Mouse (Mus musculus) lung, postnatal 36 days (tissue): ENCODE data around the gene Xylt1.
A peak's percentile ranks its signal among the peaks of the same experiment; 100 is the strongest.

Experiments
- DNase-seq: peaks from one replicate; pipeline ENCODE4 v3.0.0; 2022; ENCODE audit warnings: mixed read lengths

Xylt1 gene

DNA sequence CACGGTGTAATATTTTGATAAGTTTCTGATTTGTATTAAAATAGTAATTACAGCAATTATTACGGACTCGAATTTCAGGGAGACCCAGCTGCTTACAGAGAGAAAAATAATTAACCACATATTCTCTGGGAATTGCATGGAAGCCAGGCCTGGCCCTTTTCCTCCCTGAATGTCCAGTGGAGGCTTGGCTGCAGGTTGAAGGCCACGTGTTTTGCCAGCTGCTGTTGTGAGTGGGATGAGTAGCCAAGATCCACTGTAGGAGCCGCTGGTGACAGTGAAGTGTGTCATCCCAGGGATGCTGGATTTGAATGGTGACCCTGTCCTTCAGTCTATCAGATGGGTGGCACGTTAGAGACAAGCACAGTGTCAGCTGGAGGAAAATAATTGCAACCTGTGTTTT is 14.7 kb downstream of the Xylt1 start:
- DNase-seq = no peak

DNA sequence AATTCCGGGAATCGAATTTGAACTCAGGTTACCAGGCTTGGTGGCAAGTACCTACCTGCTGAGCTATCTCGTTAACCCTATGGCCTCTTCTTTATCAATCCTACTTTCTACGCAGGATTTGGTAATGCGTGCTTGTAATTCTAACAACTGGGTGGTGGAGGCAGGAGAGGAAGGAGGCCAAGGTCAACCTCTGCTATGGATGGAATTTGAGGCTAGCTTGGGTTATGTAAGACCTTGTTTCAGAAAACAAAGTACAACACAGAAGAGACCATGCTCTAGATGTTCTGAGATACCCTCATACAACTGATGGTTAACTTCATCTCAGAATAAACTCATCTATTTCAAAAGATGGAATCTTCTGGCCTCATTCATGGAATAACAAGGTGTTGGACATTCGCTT is 17.1 kb downstream of the Xylt1 start:
- DNase-seq = no peak

DNA sequence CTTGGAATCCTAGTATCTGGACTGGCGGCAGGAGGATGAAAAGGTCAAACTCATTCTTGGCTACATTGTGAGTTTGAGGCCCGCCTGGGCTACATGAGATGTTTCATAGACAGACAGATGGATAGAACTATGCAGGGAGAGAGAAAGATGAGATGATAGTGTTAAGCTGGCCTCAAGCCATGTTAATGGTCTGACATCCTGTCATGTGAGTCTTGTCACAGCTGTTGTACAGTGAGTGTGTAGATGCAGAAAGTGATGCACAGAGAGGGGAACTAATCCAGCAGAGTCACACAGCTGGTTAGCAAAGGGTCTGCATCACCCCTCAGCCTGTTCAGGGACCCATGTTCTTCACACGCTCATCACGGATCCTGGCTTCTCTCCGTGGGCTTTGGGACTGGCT is 19.2 kb downstream of the Xylt1 start:
- peak; percentile 18 for DNase-seq

DNA sequence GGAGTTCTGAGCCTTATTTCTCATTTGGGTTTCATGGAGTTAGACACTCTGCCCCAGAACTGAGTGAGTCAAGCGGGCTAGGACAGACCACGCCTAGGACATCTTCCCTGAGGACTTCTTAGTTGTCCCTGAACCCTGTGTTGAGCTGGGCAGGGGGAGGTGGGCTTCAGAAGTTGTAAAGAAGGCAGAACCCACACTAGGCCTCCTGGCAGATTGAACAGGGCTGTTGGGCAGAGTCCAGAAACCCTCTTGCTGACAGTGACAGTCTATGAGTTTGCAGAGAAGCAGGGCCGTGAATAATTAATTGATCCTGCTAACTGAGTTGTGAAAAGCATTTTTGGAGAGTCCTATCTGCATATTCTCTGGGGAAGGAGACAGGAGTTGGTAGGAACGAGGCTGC is 20.8 kb downstream of the Xylt1 start:
- no peak for DNase-seq

DNA sequence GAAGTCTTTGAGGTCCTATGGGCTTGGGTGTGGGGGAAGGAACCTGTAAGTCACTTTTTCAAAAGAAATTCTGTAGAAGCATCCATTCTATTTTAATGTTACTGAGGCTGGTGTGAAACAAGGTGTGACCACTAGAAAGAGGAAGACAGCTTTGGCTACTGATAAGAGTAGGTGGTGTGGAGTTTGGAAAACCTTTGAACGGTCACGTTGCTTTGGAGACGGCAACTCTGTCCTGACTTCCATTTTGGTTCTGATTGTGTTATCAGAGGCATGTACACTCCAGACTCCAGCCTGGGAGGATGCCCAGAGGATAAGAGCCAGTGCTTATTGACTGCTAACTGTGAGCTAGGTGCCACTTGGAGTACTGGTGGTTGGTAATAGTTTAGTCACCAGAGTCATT is 25.6 kb downstream of the Xylt1 start:
- no peak for DNase-seq

DNA sequence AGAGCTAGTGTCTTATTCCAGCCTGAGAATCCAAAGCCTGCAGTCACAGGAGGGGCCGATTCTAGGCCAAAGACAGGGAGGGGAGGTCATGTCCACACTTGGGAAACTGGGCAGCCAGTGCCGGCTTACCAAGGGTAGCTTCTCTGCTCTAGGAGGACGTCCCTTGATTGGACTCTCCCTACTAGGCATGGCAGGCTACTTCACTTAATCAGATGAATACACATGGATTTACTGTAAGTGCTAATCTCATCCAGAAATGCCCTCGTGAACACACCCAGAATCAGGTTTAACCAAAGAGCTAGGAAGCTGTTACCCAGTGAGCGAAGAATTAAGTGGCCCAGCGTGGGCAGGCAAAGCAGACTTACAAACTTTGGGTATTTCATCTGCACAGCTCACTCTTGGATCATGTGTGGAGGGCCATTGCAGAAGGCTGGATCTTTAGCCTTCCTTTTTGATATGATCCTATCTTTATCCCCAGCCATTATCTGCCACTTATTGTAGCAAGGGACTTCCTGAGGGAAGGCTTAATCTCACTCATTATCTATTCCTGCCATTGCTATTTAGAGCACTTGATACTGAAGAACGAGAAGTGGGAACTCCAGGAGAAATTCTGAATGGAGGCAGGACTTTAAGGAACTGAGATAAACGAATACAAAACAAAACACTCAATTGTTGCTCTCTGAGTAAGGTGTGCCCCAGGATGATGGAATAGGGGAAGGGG is 28.6 kb downstream of the Xylt1 start:
- no peak for DNase-seq

DNA sequence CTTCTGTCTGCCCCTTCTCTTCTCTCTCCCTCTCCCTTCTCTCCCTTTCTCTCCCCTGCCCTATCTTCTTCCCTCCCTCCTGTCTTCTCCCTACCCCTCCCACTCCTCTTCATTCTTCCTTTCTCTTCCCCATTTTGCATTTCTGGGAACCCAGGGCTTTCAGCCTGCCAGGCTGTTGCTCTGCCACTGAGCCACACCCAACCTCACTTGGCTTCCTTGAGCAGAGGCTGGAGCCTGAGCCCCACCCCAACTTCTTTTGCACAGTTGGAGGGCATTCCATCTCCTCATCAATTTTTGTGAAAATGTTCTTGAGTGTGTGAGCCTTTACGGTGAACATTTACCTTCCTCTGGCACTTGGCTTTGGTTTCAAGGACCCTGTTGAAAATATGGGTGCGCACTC is 31.1 kb downstream of the Xylt1 start:
- peak; percentile 32 for DNase-seq

DNA sequence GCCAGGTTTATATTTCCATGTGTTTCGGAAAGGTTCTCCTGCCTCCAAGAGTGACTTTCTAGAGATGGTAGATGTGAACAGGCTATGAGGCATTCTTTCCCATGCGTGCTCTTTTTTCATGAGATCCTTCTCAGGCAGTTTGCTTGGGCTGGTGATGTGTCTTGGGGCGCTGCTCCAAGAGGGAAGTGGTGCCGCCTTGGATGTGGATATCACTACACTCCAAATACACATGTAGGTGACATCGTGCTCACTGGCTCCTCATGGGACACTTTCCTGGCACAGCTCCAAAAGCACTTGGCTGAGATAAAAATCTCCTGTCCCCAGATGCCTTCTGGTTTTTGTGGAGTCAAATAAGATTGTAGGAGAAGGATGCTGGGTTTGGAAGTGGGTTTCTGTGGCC is 31.6 kb downstream of the Xylt1 start:
- peak; percentile 40 for DNase-seq

DNA sequence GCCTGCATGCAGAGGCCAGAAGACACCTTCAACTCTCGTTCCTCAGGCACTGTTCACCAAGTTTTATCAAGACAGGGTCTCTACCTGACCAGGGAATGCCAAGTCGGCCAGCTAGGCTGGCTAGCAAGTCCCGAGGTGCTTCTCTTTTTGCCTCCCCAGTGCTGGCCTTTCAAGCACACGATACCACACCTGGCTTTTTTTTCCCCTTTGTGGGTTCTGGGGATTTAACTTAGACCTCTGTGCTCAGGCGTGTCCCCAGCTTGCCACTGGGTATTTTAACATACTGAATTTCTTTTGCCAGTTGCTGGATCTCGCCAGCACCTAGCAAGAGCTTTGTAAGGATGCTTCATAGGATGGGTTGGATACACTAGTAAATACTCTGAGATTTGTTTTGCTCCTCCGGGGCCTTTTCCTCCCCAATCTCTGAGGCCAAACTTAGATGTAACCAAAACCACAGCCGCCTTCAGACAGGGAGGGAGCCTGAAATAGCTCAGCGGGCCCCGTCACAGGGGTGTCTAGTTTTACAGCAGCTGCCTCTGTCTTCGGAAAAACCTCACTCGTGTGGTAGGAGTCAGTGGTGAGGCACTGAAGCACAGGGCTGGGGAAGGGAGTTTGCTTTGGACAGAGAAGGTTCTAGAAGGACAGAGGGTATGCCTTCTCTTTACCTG is 33.7 kb downstream of the Xylt1 start:
- DNase-seq = peak; percentile 25

DNA sequence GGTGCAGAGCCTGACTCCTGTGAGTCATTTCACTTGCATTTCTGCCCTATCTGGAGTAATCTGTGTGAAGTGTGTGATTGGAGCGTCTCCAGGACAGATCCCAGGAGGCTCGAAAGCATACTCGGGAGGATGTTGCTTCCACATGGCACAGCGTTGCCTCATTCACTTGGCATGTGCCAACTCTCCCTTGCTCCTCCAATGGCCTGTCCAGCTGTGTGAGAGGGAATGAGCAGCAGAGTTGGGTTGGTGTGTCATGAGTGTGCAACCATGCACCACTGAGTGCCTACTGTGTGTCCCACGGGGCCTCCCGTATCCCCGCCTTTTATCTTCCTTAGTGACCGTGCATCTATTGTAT is 34.2 kb downstream of the Xylt1 start:
- DNase-seq = no peak

DNA sequence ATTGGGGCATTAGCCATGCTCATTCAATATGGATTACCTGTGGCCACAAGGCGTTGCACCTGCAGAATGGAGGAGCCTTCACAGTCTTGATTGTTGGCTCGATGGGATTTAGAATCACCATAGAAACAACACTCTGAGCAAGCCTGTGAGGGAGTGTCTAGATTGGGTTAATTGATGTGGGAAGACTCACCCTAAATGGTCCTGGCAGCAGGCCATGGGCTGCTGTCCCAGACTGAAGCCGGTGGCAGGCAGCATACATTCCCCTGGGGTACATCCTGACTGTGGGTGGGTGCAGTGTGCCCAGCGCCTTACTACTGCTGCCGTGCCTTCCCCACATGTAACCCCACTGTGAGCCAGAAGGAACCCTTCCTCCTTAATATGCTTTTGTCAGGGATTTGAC is 38.3 kb downstream of the Xylt1 start:
- no peak for DNase-seq

DNA sequence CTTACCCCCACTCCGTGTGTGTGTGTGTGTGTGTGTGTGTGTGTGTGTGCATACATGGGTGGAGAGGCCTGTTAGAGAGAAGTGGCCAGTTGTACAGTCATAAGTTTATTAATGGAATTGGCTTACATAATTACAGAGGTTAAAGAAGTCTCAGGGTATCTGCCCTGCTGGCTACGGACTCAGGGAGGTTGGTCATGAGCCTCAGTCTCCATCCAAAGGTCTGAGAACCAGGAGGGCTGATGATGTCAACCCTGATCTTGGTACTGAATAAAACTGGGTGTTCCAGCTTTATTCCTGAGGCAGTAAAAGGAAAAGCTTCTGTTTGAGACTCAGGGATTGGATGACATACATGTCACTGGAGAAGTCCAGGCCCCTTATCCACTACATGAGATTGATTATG is 39.1 kb downstream of the Xylt1 start:
- DNase-seq = no peak

DNA sequence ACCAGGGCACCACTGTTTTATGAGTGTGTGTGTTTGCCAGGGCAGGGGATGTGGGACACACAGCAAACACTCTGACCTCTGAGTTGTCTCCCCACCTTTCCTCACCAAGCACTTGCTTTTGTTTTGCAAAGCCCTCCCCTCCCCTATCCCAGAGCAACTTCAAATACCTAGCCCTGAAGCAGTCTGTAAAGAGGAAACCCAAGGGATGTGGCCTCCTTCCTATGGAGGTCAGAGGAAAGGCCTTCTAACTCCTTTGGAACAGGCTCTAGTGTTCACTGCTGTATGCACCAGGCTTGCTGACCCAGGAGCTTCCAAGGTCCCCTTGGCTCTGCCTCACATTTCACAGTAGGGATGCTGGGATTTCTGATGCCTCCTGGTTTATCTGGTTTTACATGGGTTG is 39.5 kb downstream of the Xylt1 start:
- no peak for DNase-seq

DNA sequence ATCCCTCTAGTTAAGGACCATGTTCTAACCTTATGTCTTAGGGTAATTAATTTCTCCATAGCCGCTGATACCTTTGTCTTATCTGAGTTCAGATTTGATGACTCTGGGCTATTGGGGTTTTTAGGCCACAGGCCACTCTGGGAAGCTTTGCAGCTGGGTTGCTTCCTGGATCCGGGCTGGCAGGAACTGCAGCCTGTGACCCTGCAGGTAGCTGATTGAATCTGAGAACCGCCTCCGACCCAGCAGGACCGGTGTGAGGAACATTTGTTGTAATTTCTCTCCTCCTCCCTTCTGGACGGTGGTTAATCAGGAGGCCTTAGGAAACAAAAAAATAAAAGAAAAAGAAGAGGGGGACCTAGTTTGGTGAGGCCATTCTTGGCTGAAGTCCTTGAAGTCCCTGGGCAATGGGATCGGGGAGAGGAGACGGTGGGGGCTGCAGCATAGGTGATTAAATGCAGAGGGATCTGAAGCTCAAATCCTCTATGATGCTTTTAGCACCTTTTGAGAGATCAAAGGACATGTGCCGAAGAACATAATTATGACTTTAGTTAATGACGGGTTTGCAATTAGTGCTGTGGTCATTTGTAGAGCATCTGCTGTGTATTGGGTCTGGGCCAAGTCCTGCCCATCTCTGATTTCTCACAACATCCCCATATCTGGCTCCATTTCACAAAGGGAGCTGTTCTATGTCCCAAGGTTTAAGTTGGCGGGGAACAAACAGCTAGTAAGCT is 40.2 kb downstream of the Xylt1 start:
- no peak for DNase-seq

DNA sequence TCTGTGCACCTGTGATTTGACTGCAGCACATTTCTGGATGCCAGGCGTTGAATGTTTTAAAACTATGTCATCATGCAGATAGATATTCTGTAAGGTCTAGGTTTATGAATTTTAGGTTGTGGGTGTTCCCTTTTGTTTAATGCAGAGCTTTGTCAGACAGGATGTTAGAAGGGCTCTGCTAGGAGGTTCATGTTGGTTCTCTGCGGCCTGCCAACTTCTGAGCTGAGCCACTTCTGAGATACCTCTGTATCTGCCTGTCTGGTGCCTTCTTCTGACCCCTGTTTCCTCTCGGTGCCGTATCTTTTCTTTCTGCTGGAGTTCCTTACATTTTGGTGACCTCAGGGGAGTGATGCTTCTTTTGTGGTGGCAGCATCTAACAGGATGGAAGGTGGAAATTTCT is 44.1 kb downstream of the Xylt1 start:
- DNase-seq = no peak

DNA sequence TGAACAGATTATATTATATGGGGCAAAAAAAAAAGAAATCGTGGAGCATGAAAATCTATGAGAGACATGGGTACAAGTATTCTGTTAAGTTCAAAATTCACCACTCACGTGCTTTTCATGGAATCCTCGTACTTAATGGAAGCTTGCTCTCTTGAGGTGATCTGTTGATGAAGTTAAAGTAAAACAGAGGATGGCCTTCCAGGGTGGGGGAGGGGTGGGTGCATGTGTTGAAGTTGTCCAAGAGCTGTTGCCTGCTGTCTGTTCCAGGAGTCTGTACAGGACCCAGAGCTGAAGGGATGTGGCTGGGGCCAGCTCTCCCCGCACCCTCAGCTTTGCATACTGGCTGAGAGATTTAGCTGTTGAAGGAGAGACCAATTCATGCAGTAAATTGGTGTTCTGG is 45.6 kb downstream of the Xylt1 start:
- DNase-seq = no peak

DNA sequence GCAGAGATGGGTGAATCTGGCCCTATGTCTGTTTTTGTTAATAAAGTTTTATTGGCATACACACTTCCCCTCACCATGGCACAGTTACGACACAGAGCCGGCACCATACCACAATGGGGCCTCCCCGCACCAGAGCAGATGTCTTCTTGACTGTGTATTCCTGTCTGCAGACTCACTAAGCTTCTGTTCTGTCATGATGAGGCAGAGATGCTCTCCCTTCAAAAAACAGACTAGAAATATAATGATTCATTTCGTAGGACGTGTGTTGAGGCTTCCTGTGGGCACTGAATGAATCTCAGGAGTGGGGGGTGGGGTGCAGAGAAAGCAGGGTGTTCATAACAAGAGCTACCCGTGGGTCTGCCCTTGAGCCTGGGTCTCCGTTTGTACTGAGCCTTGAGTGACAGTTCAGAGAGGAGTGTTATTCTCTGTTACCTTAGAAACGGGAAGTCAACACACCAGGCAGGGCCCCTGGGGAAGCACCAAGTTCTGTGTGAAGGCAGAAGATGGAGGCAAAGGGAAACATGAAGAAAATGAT is 48.0 kb downstream of the Xylt1 start:
- DNase-seq = peak; percentile 71

DNA sequence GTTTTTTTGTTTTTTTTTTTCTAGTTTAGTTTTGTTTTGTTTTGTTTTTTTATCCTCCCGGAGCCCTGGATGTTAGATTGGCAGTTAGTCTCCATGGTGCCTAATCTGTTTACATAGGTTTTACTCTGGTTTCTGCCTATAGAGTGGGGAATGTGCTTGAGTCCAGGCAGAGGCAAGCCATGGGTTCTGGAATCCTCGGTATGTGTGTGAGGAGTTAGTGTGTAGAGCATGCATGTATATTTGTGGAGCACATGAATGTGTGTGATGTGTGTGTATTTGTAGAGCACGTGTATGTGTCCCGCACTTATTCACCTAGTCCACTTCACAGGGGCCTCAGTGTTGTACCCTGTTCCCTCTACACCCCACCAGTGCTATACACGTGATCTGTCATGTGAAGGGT is 48.7 kb downstream of the Xylt1 start:
- DNase-seq = no peak

DNA sequence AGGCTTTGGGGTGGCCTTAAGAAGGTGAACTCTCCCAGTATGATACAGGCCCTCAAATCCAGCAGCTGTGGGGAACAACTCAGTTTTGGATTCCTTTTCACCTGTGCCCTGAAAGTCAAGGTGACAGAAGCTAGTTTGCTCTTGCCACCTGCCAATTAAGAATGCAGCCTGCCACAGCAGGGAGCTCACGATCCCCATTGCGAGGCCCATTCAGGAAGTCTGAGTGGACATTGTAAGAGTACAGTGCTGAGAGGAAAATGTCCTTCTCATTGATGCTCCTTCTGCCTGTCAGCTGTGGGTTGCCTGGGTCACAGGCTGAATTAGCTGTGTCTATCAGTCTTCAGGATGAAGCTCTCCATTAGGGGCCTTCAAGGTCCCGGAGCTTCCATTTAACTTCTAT is 49.1 kb downstream of the Xylt1 start:
- no peak for DNase-seq

DNA sequence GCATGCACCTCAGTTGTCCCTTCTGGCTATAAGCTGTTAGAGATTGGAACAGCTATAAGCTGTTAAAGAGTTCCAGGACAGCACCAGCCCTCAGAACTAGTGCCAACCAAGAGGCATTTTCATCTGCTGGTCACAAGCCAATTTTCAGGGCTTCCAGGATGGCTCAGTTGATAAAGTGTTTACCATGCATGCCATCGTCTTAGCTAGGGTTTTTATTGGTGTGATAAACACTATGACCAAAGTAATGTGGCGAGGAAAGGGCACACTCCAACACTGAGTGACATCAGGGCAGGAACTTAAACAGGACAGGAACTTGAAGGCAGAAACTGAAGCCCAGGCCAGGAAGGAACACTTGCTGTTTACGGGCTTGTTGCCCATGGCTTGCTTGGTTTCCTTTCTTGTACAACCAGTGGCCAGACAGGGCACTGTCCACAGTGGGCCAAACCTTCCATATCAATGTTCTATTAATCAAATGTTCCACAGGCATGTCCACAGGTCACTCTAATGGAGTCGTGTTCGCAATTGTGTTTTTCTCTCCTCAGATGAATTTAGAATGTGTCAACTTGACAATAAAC is 49.7 kb downstream of the Xylt1 start:
- no peak for DNase-seq

DNA sequence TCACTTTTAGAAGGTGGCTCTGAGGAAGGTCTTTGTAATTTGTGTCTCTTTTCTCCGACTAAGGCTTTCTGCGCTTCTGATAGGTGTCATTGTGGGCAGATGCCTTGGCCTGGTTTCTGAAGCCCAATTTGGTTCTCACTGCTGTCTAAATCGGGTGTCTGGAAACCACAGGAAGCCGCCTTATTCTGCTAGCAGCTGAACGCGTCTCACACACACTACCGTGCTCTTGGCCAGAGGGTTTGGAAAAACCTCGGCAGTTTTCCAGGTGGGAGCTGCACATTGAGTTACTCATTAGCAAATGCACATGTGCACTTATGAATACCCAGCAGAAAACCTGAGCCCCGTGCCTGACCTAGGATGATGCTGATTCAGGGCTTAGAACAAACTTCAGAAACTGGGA is 52.9 kb downstream of the Xylt1 start:
- no peak for DNase-seq

DNA sequence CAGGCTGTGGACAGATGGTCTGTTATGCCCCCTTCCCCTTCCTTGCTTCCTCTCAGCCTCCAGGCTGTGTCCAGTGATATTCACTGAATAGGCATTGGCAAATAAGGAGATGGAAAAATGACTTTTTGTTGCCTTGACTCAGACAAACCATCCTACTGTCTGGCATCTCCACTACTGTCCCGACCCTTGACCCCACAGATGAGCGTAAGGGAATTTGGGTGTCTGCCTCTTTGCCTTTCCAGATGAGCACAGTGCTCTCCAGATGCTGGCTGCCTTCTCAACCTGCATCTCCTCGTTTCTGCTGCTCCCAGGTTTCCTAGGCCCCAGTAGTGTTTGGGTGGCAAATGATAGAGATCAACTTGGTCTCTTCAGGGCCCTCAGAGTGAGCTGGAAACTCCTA is 54.3 kb downstream of the Xylt1 start:
- DNase-seq = no peak

DNA sequence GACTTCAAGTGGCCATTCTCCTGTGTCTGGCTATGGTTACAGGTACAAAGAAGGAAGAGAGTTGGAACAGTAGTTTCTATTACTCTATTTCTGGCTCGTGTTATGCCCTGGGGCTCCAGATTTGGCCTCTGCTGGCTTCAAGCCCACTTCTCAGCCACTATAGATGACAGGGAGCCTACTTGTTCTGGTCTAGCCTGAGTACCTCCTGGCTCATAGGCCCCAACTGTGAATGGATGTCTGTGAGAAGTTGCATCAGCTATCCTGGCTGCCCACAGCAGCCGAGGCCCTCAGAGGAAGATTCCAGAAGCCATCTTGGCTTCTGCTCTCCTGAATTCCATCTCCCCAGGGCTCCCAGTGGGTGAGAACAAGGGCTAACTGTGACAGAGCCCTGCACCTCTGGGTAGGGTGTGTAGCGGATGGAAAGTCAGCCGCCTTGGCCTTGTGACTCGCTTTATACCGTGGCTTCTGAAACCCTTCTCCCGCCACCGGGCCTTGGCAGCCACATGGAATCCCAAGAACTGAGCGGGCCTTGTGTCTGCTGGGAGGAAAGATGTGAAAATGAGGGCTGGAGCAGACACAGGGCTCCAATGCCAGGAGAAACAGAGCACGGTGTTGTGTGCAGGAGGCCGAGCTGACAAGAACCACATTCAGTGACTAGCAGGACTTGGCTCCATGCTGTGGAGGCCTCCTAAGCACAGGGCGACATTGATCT is 55.1 kb downstream of the Xylt1 start:
- DNase-seq = no peak
